Mouse (Mus musculus): ENCODE results near the gene Tmprss9.

GRCm38 (mm10) chr10:80934136-80934985 is 62.7 kb downstream of the Tmprss9 start:
- TF ChIP-seq FLI1 (IDR thresholded peaks at IDR 0.05; ENCODE audit: low read length) (no peak), GATA1 (IDR thresholded peaks at IDR 0.05; ENCODE audit: borderline replicate concordance, low read length) (no peak)

Data from megakaryocyte, embryonic 14.5 days (primary cell).